Mouse (Mus musculus) layer of hippocampus, postnatal 25 days (tissue): ENCODE measurements around the gene Gal3st1. TPM values are rescaled to one million over a fixed set of nuclear protein-coding genes. Genes with fewer than 3 reads are reported as not detected.
"Not testable (repeated sequence)": the region's sequence is repeated elsewhere in the genome, so short reads cannot be mapped to it uniquely, and the experiment has no call there.

Source experiments
- DNase-seq, 2 experiments: peaks; one replicate each; pipeline ENCODE4 v3.0.0; 2022; ENCODE audit warnings: mixed read lengths in 2 of 2, low spot score in 1 of 2; ENCODE audit errors: extremely low spot score in 1 of 2
- total RNA-seq, 2 experiments: library from RNA; stranded (reverse); gene quantifications; 2 replicates each; pipeline ENCODE4 v1.2.3; 2021

Gene Gal3st1
- 10 to 100 TPM; 22.4 to 22.8 TPM for total RNA-seq

- DNase-seq = no peak
These were observed at the start of gene Gal3st1 for GRCm38 (mm10) chr11:3983291-3983862. TSS of gene Gal3st1 (plus strand) at chr11:3983636.

- no peak for DNase-seq
These were observed 49.6 kb upstream of the Gal3st1 start for GRCm38 (mm10) chr11:3933756-3934285.

- DNase-seq = no peak
These were observed 48.3 kb upstream of the Gal3st1 start for GRCm38 (mm10) chr11:3935135-3935534.

GRCm38 (mm10) chr11:3936318-3936717 is 47.1 kb upstream of the Gal3st1 start:
- no peak for DNase-seq

- no peak for DNase-seq
These were observed 46.0 kb upstream of the Gal3st1 start for GRCm38 (mm10) chr11:3937321-3937874.

GRCm38 (mm10) chr11:3941371-3941770 is 42.1 kb upstream of the Gal3st1 start:
- no peak for DNase-seq

GRCm38 (mm10) chr11:3946386-3946785 is 37.0 kb upstream of the Gal3st1 start:
- no peak for DNase-seq

- not testable (repeated sequence) for DNase-seq
These were observed 28.6 kb upstream of the Gal3st1 start for GRCm38 (mm10) chr11:3954876-3955275.

GRCm38 (mm10) chr11:3955371-3955770 is 28.1 kb upstream of the Gal3st1 start:
- DNase-seq = not testable (repeated sequence)

GRCm38 (mm10) chr11:3960901-3961300 is 22.5 kb upstream of the Gal3st1 start:
- DNase-seq = no peak

GRCm38 (mm10) chr11:3961761-3962160 is 21.7 kb upstream of the Gal3st1 start:
- DNase-seq = no peak

- no peak for DNase-seq
These were observed 20.3 kb upstream of the Gal3st1 start for GRCm38 (mm10) chr11:3963155-3963554.

- DNase-seq = peak; percentile 70 to 71
These were observed 19.6 kb upstream of the Gal3st1 start, which contains the start of gene Pes1 for GRCm38 (mm10) chr11:3963610-3964415. TSS of gene Pes1 (plus strand) at chr11:3963975.

GRCm38 (mm10) chr11:3964416-3965172 is 18.8 kb upstream of the Gal3st1 start:
- no peak for DNase-seq

- no peak for DNase-seq
These were observed 13.6 kb upstream of the Gal3st1 start for GRCm38 (mm10) chr11:3969837-3970236.

- no peak for DNase-seq
These were observed 13.1 kb upstream of the Gal3st1 start for GRCm38 (mm10) chr11:3970361-3970760.

GRCm38 (mm10) chr11:3973081-3973480 is 10.4 kb upstream of the Gal3st1 start:
- no peak for DNase-seq

- DNase-seq = no peak
These were observed 9.1 kb upstream of the Gal3st1 start for GRCm38 (mm10) chr11:3974311-3974710.

GRCm38 (mm10) chr11:3976678-3977077 is 6.8 kb upstream of the Gal3st1 start, which contains the start of gene 4930556J24Rik:
TSS of gene 4930556J24Rik (minus strand) at chr11:3976778.
- no peak for DNase-seq

- DNase-seq = no peak
These were observed 5.0 kb upstream of the Gal3st1 start for GRCm38 (mm10) chr11:3978421-3978820.
